Mouse (Mus musculus): ENCODE measurements around the gene Znrf1. TPM values are rescaled to one million over a fixed set of nuclear protein-coding genes. Genes with fewer than 3 reads are reported as not detected.
"Not testable (repeated sequence)": the region's sequence is repeated elsewhere in the genome, so short reads cannot be mapped to it uniquely, and the experiment has no call there.

The Znrf1 gene
- polyA plus RNA-seq, 1 experiment from 2014 or later = 4.8 TPM

GRCm38 (mm10) chr8:111644286-111645051 lies 108.6 kb downstream of the Znrf1 start:
- H3K4me3 ChIP-seq (ENCODE audit: low read depth, low read length) = peak overlapping the region; percentile 92
- not testable (repeated sequence) for H3K4me1 ChIP-seq (ENCODE audit: control insufficient read depth, low read depth, low read length); ATAC-seq (ENCODE audit: low read depth); H3K36me3 ChIP-seq (ENCODE audit: control insufficient read depth, insufficient read depth); H3K27me3 ChIP-seq (ENCODE audit: control insufficient read depth, insufficient read depth, low read depth, low read length); H3K9me3 ChIP-seq (replicated peaks; ENCODE audit: control insufficient read depth, low read length)
- WGBS (ENCODE audit: insufficient replicate concordance) = 21% methylated on average over 12 of the region's 12 CpGs
- H3K27ac ChIP-seq (ENCODE audit: low read length) = peak overlapping the region; percentile 97
- peak overlapping the region; percentile 89 for H3K9ac ChIP-seq (ENCODE audit: low read depth, low read length)
- H3K4me2 ChIP-seq (ENCODE audit: low read depth, low read length) = peak overlapping the region; percentile 100

- 75% methylated on average over 8 of the region's 8 CpGs for WGBS (ENCODE audit: insufficient replicate concordance)
- Histone ChIP-seq H3K4me2 (ENCODE audit: low read depth, low read length) (no peak overlapping the region), H3K27ac (ENCODE audit: low read length) (no peak overlapping the region), H3K4me3 (ENCODE audit: low read depth, low read length) (no peak overlapping the region), H3K4me1 (ENCODE audit: control insufficient read depth, low read depth, low read length) (peaks cover 10% of the 10 kb centered on the region), H3K27me3 (ENCODE audit: control insufficient read depth, insufficient read depth, low read depth, low read length) (no peaks in the 10 kb centered on the region), H3K9ac (ENCODE audit: low read depth, low read length) (no peak overlapping the region), H3K9me3 (replicated peaks; ENCODE audit: control insufficient read depth, low read length) (no peaks in the 10 kb centered on the region), H3K36me3 (ENCODE audit: control insufficient read depth, insufficient read depth) (no peaks in the 10 kb centered on the region)
- ATAC-seq (ENCODE audit: low read depth) = no peak
Observed at GRCm38 (mm10) chr8:111645715-111646114, 109.8 kb downstream of the Znrf1 start.

- Histone ChIP-seq H3K4me3 (ENCODE audit: low read depth, low read length) (no peak overlapping the region), H3K27ac (ENCODE audit: low read length) (no peak overlapping the region), H3K4me2 (ENCODE audit: low read depth, low read length) (no peak overlapping the region), H3K27me3 (ENCODE audit: control insufficient read depth, insufficient read depth, low read depth, low read length) (no peaks in the 10 kb centered on the region), H3K9ac (ENCODE audit: low read depth, low read length) (no peak overlapping the region), H3K36me3 (ENCODE audit: control insufficient read depth, insufficient read depth) (no peaks in the 10 kb centered on the region), H3K9me3 (replicated peaks; ENCODE audit: control insufficient read depth, low read length) (no peaks in the 10 kb centered on the region), H3K4me1 (ENCODE audit: control insufficient read depth, low read depth, low read length) (no peaks in the 10 kb centered on the region; the same call in 1 of the 2 replicates)
- 30% methylated on average over 2 of the region's 2 CpGs for WGBS (ENCODE audit: insufficient replicate concordance)
- no peak for ATAC-seq (ENCODE audit: low read depth)
Observed at GRCm38 (mm10) chr8:111648834-111649233, 112.9 kb downstream of the Znrf1 start.

DNA sequence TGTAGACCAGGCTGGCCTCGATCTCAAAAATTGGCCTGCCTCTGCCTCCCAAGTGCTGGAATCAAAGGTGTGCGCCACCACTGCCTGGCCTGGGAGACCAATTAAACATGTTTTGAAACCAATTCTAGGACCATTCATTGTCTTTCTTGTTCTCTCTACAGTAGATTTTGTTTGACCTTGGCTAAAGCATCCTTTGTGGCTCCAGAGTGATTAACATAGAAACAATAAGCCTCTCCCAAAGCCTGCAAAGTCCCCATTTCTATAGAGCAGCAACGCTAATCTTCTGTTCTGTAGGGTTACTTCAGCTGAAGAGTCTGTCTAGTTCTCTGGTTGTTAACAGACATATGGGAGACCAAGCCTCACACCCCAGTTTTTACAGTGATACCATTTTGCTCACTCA lies 114.8 kb downstream of the Znrf1 start:
- H3K4me3 ChIP-seq (ENCODE audit: low read depth, low read length) = no peak overlapping the region
- ATAC-seq (ENCODE audit: low read depth) = no peak
- H3K9me3 ChIP-seq (replicated peaks; ENCODE audit: control insufficient read depth, low read length) = no peaks in the 10 kb centered on the region
- no peak overlapping the region for H3K9ac ChIP-seq (ENCODE audit: low read depth, low read length)
- H3K4me2 ChIP-seq (ENCODE audit: low read depth, low read length) = no peak overlapping the region
- no peaks in the 10 kb centered on the region for H3K27me3 ChIP-seq (ENCODE audit: control insufficient read depth, insufficient read depth, low read depth, low read length)
- H3K4me1 ChIP-seq (ENCODE audit: control insufficient read depth, low read depth, low read length) = no peaks in the 10 kb centered on the region; the same call in 1 of the 2 replicates
- H3K36me3 ChIP-seq (ENCODE audit: control insufficient read depth, insufficient read depth) = no peaks in the 10 kb centered on the region
- H3K27ac ChIP-seq (ENCODE audit: low read length) = no peak overlapping the region
- WGBS (ENCODE audit: insufficient replicate concordance) = 80% methylated on average over 3 of the region's 3 CpGs

GRCm38 (mm10) chr8:111653524-111653923 lies 117.6 kb downstream of the Znrf1 start:
- Histone ChIP-seq H3K9ac (ENCODE audit: low read depth, low read length) (no peak overlapping the region), H3K27me3 (ENCODE audit: control insufficient read depth, insufficient read depth, low read depth, low read length) (no peaks in the 10 kb centered on the region), H3K4me2 (ENCODE audit: low read depth, low read length) (no peak overlapping the region), H3K27ac (ENCODE audit: low read length) (no peak overlapping the region), H3K36me3 (ENCODE audit: control insufficient read depth, insufficient read depth) (no peaks in the 10 kb centered on the region), H3K9me3 (replicated peaks; ENCODE audit: control insufficient read depth, low read length) (no peaks in the 10 kb centered on the region), H3K4me3 (ENCODE audit: low read depth, low read length) (no peak overlapping the region), H3K4me1 (ENCODE audit: control insufficient read depth, low read depth, low read length) (no peaks in the 10 kb centered on the region; the same call in 1 of the 2 replicates)
- ATAC-seq (ENCODE audit: low read depth) = no peak
- WGBS (ENCODE audit: insufficient replicate concordance) = 84% methylated on average over 2 of the region's 2 CpGs

- Histone ChIP-seq H3K27ac (ENCODE audit: low read length) (no peak overlapping the region), H3K27me3 (ENCODE audit: control insufficient read depth, insufficient read depth, low read depth, low read length) (no peaks in the 10 kb centered on the region), H3K9ac (ENCODE audit: low read depth, low read length) (no peak overlapping the region), H3K9me3 (replicated peaks; ENCODE audit: control insufficient read depth, low read length) (no peaks in the 10 kb centered on the region), H3K36me3 (ENCODE audit: control insufficient read depth, insufficient read depth) (no peaks in the 10 kb centered on the region), H3K4me1 (ENCODE audit: control insufficient read depth, low read depth, low read length) (no peaks in the 10 kb centered on the region; the same call in 1 of the 2 replicates), H3K4me3 (ENCODE audit: low read depth, low read length) (no peak overlapping the region), H3K4me2 (ENCODE audit: low read depth, low read length) (no peak overlapping the region)
- WGBS (ENCODE audit: insufficient replicate concordance) = 31% methylated on average over 1 of the region's 1 CpGs
- no peak for ATAC-seq (ENCODE audit: low read depth)
Observed at GRCm38 (mm10) chr8:111657312-111657854, 121.5 kb downstream of the Znrf1 start.

- no peaks in the 10 kb centered on the region for H3K9me3 ChIP-seq (replicated peaks; ENCODE audit: control insufficient read depth, low read length)
- H3K27me3 ChIP-seq (ENCODE audit: control insufficient read depth, insufficient read depth, low read depth, low read length) = no peaks in the 10 kb centered on the region
- H3K4me3 ChIP-seq (ENCODE audit: low read depth, low read length) = no peak overlapping the region
- H3K36me3 ChIP-seq (ENCODE audit: control insufficient read depth, insufficient read depth) = no peaks in the 10 kb centered on the region
- no peaks in the 10 kb centered on the region; the same call in 1 of the 2 replicates for H3K4me1 ChIP-seq (ENCODE audit: control insufficient read depth, low read depth, low read length)
- no peak for ATAC-seq (ENCODE audit: low read depth)
- WGBS (ENCODE audit: insufficient replicate concordance) = 27% methylated on average over 6 of the region's 6 CpGs
- no peak overlapping the region for H3K27ac ChIP-seq (ENCODE audit: low read length)
- no peak overlapping the region for H3K9ac ChIP-seq (ENCODE audit: low read depth, low read length)
- H3K4me2 ChIP-seq (ENCODE audit: low read depth, low read length) = no peak overlapping the region
Observed at GRCm38 (mm10) chr8:111658819-111659423, 123.0 kb downstream of the Znrf1 start.

- H3K4me2 ChIP-seq (ENCODE audit: low read depth, low read length) = no peak overlapping the region
- ATAC-seq (ENCODE audit: low read depth) = 0 out of 2 replicates have a peak, but pooled peaks have one; percentile 39
Observed at GRCm38 (mm10) chr8:111662473-111662872, 126.6 kb downstream of the Znrf1 start.

DNA sequence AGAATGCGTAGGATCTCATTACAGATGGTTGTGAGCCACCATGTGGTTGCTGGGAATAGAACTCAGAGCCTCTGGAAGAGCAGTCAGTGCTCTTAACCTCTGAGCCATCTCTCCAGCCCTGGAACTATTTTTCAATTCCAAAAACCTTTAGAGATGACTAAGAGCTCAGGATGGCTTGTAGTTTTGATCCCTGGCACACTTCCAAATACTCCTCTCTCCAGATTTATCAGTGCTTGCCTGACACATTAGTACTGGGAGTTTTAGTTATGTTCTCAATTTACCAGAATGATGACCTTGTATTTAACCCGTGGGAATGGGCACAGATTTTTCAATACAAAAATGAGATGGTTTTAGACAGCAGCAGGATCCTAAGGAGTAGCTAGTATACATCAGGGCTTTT lies 130.9 kb downstream of the Znrf1 start:
- no peak overlapping the region for H3K9ac ChIP-seq (ENCODE audit: low read depth, low read length)
- no peaks in the 10 kb centered on the region for H3K27me3 ChIP-seq (ENCODE audit: control insufficient read depth, insufficient read depth, low read depth, low read length)
- ATAC-seq (ENCODE audit: low read depth) = no peak
- no peak overlapping the region for H3K27ac ChIP-seq (ENCODE audit: low read length)
- no peaks in the 10 kb centered on the region for H3K4me1 ChIP-seq (ENCODE audit: control insufficient read depth, low read depth, low read length)
- no peak overlapping the region for H3K4me3 ChIP-seq (ENCODE audit: low read depth, low read length)
- H3K9me3 ChIP-seq (replicated peaks; ENCODE audit: control insufficient read depth, low read length) = no peaks in the 10 kb centered on the region
- H3K4me2 ChIP-seq (ENCODE audit: low read depth, low read length) = no peak overlapping the region
- peaks cover 11% of the 10 kb centered on the region for H3K36me3 ChIP-seq (ENCODE audit: control insufficient read depth, insufficient read depth)
- WGBS (ENCODE audit: insufficient replicate concordance) = 59% methylated on average over 2 of the region's 2 CpGs

More at GRCm38 (mm10) chr8:111662473-111662872, 126.6 kb downstream of the Znrf1 start:
- Histone ChIP-seq H3K9me3 (replicated peaks; ENCODE audit: control insufficient read depth, low read length) (no peaks in the 10 kb centered on the region), H3K4me1 (ENCODE audit: control insufficient read depth, low read depth, low read length) (no peaks in the 10 kb centered on the region; the same call in 1 of the 2 replicates), H3K36me3 (ENCODE audit: control insufficient read depth, insufficient read depth) (no peaks in the 10 kb centered on the region), H3K4me3 (ENCODE audit: low read depth, low read length) (no peak overlapping the region), H3K27me3 (ENCODE audit: control insufficient read depth, insufficient read depth, low read depth, low read length) (no peaks in the 10 kb centered on the region), H3K27ac (ENCODE audit: low read length) (no peak overlapping the region), H3K9ac (ENCODE audit: low read depth, low read length) (no peak overlapping the region)
- 74% methylated on average over 3 of the region's 3 CpGs for WGBS (ENCODE audit: insufficient replicate concordance)
